Mouse (Mus musculus) small intestine, adult 2 months (tissue): ENCODE results near the gene Cobl.

Source experiments
- CTCF ChIP-seq: fragments of 200-500 bp; IDR thresholded peaks from 2 replicates; pipeline ENCODE4 v1.5.1; 2012; ENCODE audit warnings: low read depth, mild to moderate bottlenecking, control low read depth, inconsistent platforms, low read length, moderate library complexity, mixed read lengths; ENCODE audit not compliant: insufficient replicate concordance, insufficient read length; ENCODE audit errors: extremely low read depth
- POLR2A ChIP-seq: fragments of 200-500 bp; IDR thresholded peaks from 2 replicates; pipeline ENCODE4 v1.6.1; 2012; ENCODE audit warnings: low read depth, mild to moderate bottlenecking, control low read depth, inconsistent platforms, low read length, moderate library complexity

DNA sequence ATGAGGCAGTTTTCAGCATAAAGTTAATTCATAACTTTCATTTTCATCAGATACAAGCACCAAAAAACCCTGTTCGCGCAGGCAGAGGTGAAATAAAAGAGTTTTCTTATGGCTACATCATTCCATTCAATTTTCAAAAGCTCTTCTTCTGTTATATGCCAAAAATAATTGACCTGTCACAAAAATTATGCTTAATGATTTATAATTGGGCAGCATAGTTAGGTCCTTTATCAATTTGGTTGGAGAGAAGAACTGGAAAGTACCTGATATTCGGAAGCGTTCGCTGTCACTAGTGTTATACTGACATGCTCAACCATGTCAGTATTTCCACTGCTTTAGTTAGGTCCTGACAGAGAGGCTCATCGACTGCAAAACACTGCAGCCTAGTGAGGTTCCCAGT, 191.0 kb downstream of the Cobl start:
- TF ChIP-seq POLR2A (no peak), CTCF (no peak)
